Mouse (Mus musculus) stomach, embryonic 14.5 days (tissue): ENCODE data around the gene Krt86. TPM values are rescaled to one million over a fixed set of nuclear protein-coding genes. Genes with fewer than 3 reads are reported as not detected.

ENCODE experiments used
- ATAC-seq: fragments of 200-750 bp; cut with Nextera tagmentation; 2 replicates; pipeline ENCODE4 v1.8.0; 2017; ENCODE audit warnings: low read depth, moderate TSS enrichment; ENCODE audit not compliant: insufficient number of reproducible peaks, insufficient read depth, low FRiP score
- H3K27ac ChIP-seq: fragments of 300-500 bp; sonication (generic); 2 replicates; pipeline ENCODE4 v1.5.1; 2014; ENCODE audit warnings: mild to moderate bottlenecking, low read length, moderate library complexity, mixed read lengths
- H3K27me3 ChIP-seq: fragments of 300-500 bp; sonication (generic); 2 replicates; pipeline ENCODE4 v1.6.1; 2014; ENCODE audit warnings: low read length, control low read depth, mixed read lengths; ENCODE audit not compliant: control insufficient read depth, insufficient read depth
- H3K36me3 ChIP-seq: fragments of 300-500 bp; sonication (generic); 2 replicates; pipeline ENCODE4 v1.6.1; 2014; ENCODE audit warnings: mild to moderate bottlenecking, control low read depth, low read length, moderate library complexity, mixed read lengths; ENCODE audit not compliant: control insufficient read depth, insufficient read depth
- H3K4me1 ChIP-seq: fragments of 300-500 bp; sonication (generic); 2 replicates; pipeline ENCODE4 v1.6.1; 2014; ENCODE audit warnings: low read length, control low read depth, mixed read lengths; ENCODE audit not compliant: control insufficient read depth, insufficient read depth
- H3K4me2 ChIP-seq: fragments of 300-500 bp; sonication (generic); replicated peaks from 2 replicates; pipeline ENCODE4 v1.6.1; 2014; ENCODE audit warnings: low read depth, low read length, control low read depth
- H3K4me3 ChIP-seq: fragments of 300-500 bp; sonication (generic); 2 replicates; pipeline ENCODE4 v1.5.1; 2014; ENCODE audit warnings: low read depth, low read length, control low read depth
- H3K9ac ChIP-seq: fragments of 300-500 bp; sonication (generic); replicated peaks from 2 replicates; pipeline ENCODE4 v1.6.1; 2014; ENCODE audit warnings: low read depth, mild to moderate bottlenecking, control low read depth, low read length, moderate library complexity, mixed read lengths
- H3K9me3 ChIP-seq: fragments of 300-500 bp; sonication (generic); 2 replicates; pipeline ENCODE4 v1.6.1; 2016; ENCODE audit warnings: low read depth, low read length, control low read depth; ENCODE audit not compliant: control insufficient read depth
- WGBS: fragments of 180-500 bp; shearing (Covaris S2); extraction: QIAGEN DNeasy Blood & Tissue Kit; methylation state at CpG from one replicate; pipeline ENCODE4 v1.1.7; 2014; 5-methylcytosine and 5-hydroxymethylcytosine counted together
- polyA plus RNA-seq: library from polyadenylated mRNA; unstranded; fragments of >200 nt; fragmentation: Nextera tagmentation; extraction: Ambion mirVana; gene quantifications from 2 replicates; pipeline ENCODE4 v1.2.1, GENCODE M21; 2014

Krt86 gene
- polyA plus RNA-seq, 1 experiment from 2014 or later, result not detected

DNA sequence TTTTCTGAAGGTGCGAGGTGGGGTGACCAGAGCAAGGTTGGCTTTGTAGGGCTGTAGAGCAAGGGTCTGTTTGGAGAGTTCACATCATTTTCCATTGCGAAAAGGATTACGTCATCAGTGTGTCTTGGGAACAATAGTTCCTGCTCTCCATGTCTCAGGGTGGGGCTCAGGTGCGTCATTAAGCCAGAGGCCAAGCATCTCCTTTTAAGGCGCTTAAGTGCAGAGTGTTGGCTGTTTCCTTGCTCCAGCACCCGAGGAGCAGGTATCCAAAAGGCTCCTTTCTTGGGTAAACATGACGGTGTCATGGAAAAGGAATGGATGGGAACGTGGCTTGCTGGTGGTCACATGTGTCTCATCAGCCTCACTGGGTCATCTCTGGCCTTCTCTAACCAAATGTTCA lies 18.5 kb upstream of the Krt86 start:
- ATAC-seq, result no peak
- Histone ChIP-seq H3K4me1 (no peaks in the 10 kb centered on the region), H3K27ac (no peak overlapping the region), H3K4me3 (no peak overlapping the region), H3K4me2 (no peak overlapping the region), H3K36me3 (no peaks in the 10 kb centered on the region), H3K27me3 (no peaks in the 10 kb centered on the region), H3K9me3 (no peaks in the 10 kb centered on the region), H3K9ac (no peak overlapping the region)
- 76% methylated on average over 8 of the region's 8 CpGs for WGBS

DNA sequence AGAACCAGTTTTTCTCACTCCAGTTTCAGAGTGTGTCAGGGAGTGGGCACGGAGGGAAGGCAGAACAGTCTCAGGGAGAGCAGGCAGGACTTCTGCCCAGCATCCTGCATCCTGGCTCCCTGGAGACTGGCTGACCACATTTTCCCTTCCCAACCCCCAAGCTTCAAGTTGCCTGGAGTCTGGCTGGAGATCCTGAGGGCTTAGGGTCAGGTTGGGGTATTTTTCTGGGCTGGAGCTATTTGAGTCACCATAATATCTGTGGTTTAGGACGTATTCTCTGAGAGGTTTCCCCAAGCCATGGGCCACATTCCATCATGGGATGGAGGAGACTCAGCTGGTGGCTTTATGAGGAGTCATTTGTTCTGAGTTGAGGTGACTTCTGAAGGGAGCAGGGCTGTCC lies 18.0 kb upstream of the Krt86 start:
- Histone ChIP-seq H3K4me2 (no peak overlapping the region), H3K36me3 (no peaks in the 10 kb centered on the region), H3K27me3 (no peaks in the 10 kb centered on the region), H3K27ac (no peak overlapping the region), H3K4me1 (no peaks in the 10 kb centered on the region), H3K4me3 (no peak overlapping the region), H3K9ac (no peak overlapping the region), H3K9me3 (no peaks in the 10 kb centered on the region)
- ATAC-seq, result no peak
- WGBS, result 85% methylated on average over 2 of the region's 2 CpGs

GRCm38 (mm10) chr15:101455891-101456290 lies 17.4 kb upstream of the Krt86 start:
- H3K4me1 ChIP-seq, result no peaks in the 10 kb centered on the region
- no peak overlapping the region for H3K4me3 ChIP-seq
- 90% methylated on average over 6 of the region's 6 CpGs for WGBS
- H3K9me3 ChIP-seq, result no peaks in the 10 kb centered on the region
- H3K4me2 ChIP-seq, result no peak overlapping the region
- H3K36me3 ChIP-seq, result no peaks in the 10 kb centered on the region
- no peak overlapping the region for H3K27ac ChIP-seq
- no peak overlapping the region for H3K9ac ChIP-seq
- H3K27me3 ChIP-seq, result no peaks in the 10 kb centered on the region
- no peak for ATAC-seq

- no peak overlapping the region for H3K9ac ChIP-seq
- H3K4me3 ChIP-seq, result no peak overlapping the region
- H3K4me1 ChIP-seq, result no peaks in the 10 kb centered on the region
- no peaks in the 10 kb centered on the region for H3K27me3 ChIP-seq
- H3K27ac ChIP-seq, result no peak overlapping the region
- H3K36me3 ChIP-seq, result no peaks in the 10 kb centered on the region
- WGBS, result 55% methylated on average over 16 of the region's 16 CpGs
- no peaks in the 10 kb centered on the region for H3K9me3 ChIP-seq
- ATAC-seq, result no peak
- H3K4me2 ChIP-seq, result no peak overlapping the region
Observed at GRCm38 (mm10) chr15:101458361-101458930, 14.8 kb upstream of the Krt86 start.

DNA sequence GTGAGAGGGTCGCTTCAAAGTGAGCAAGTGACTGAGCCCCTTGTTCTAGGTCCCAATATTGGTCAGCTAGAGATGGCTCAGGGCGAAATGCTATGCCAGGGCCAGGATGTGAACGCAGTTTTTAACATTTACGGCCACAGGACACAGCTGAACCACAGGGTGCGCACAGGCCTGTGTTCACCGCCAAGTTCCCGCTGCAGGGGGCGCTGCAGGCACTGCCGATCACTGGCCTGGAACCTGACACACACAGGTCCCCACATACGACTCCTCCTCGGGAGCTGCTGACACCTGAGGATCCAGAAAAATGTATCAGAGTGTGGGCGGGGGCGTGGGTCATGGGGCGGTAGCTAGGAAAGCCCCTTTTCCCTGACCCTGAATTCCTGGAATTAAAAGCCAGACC lies 14.0 kb upstream of the Krt86 start:
- H3K4me3 ChIP-seq, result no peak overlapping the region
- no peak overlapping the region for H3K9ac ChIP-seq
- no peaks in the 10 kb centered on the region for H3K36me3 ChIP-seq
- no peak for ATAC-seq
- no peaks in the 10 kb centered on the region for H3K27me3 ChIP-seq
- H3K27ac ChIP-seq, result no peak overlapping the region
- 67% methylated on average over 14 of the region's 14 CpGs for WGBS
- no peak overlapping the region for H3K4me2 ChIP-seq
- no peaks in the 10 kb centered on the region for H3K9me3 ChIP-seq
- no peaks in the 10 kb centered on the region for H3K4me1 ChIP-seq

DNA sequence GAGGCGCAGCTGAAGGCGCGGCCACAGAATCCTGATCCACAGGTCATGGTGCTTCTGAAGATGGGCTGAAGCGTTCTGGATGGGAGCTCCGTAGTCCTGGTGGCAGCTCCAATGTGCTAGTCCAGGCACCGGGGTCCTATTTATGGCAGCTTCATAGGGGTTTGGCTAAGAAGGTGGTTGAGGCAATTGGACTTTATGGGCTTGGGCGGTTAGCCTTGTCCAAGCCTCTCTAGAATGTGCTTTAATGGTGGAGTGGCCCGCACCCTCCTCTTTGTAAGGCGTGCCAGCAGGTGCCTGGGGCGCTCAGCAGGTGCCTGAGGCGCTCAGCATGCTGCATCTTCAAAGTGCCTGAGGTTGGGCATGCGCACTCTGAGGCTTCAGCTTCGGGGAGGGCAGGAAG lies 9.6 kb upstream of the Krt86 start, which contains the start of gene Krt81:
Krt81 (minus strand) TSS at position 101 of the 400 bp plus-strand sequence.
- no peak within 1 kb of the TSS for H3K9ac ChIP-seq
- no peak within 1 kb of the TSS for H3K27ac ChIP-seq
- ATAC-seq, result no peak
- H3K4me2 ChIP-seq, result no peak within 1 kb of the TSS
- no peak within 1 kb of the TSS for H3K4me3 ChIP-seq
- H3K9me3 ChIP-seq, result no peaks in the 10 kb centered on the region
- no peaks in the 10 kb centered on the region for H3K36me3 ChIP-seq
- H3K27me3 ChIP-seq, result no peaks in the 10 kb centered on the region
- no peaks in the 10 kb centered on the region for H3K4me1 ChIP-seq
- WGBS, result 83% methylated on average over 13 of the region's 13 CpGs

GRCm38 (mm10) chr15:101469093-101469492 lies 4.2 kb upstream of the Krt86 start:
- 75% methylated on average over 4 of the region's 4 CpGs for WGBS
- ATAC-seq, result no peak
- Histone ChIP-seq H3K27me3 (no peaks in the 10 kb centered on the region), H3K4me1 (no peaks in the 10 kb centered on the region), H3K36me3 (no peaks in the 10 kb centered on the region), H3K9ac (no peak overlapping the region), H3K27ac (no peak overlapping the region), H3K4me3 (no peak overlapping the region), H3K4me2 (no peak overlapping the region), H3K9me3 (no peaks in the 10 kb centered on the region)

DNA sequence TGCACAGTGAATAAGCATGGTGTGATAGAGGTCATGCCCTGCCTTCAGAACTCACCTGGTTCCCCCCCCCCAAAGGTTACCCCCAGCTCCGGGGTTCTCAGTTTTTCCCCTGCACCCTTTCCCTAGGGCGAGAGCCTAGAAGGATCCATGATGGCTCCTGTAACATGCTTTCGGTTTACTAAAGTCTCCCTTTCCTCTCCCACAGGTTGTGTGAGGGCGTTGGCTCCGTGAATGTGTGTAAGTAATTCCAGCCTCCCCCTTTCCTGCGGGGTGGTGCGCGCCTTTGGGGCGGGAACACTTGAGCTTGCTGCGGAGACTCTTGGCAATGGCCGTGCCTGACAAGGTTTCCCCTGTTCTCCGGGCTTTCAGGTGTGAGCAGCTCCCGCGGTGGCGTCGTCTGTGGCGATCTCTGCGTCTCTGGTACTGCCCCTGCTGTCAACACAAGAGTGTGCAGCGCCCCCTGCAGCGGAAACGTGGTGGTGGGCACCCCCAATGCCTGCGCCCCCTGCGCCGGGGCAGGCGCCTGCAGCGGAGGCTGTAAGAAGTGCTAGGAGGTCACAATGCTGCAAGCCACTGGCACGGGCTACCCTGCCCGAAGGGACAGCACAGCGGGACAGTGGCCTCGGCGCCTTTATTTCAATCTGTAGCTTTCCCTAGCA lies 5.9 kb downstream of the Krt86 start:
- no peak for ATAC-seq
- no peaks in the 10 kb centered on the region for H3K9me3 ChIP-seq
- H3K4me1 ChIP-seq, result 0 out of 2 replicates have a peak, but pooled peaks cover 7% of the 10 kb centered on the region
- H3K27ac ChIP-seq, result no peak overlapping the region
- 7% methylated on average over 31 of the region's 31 CpGs for WGBS
- peak overlapping the region; percentile 13 for H3K4me3 ChIP-seq
- peak overlapping the region; percentile 40 for H3K4me2 ChIP-seq
- no peak overlapping the region for H3K9ac ChIP-seq
- H3K27me3 ChIP-seq, result no peaks in the 10 kb centered on the region
- H3K36me3 ChIP-seq, result no peaks in the 10 kb centered on the region

DNA sequence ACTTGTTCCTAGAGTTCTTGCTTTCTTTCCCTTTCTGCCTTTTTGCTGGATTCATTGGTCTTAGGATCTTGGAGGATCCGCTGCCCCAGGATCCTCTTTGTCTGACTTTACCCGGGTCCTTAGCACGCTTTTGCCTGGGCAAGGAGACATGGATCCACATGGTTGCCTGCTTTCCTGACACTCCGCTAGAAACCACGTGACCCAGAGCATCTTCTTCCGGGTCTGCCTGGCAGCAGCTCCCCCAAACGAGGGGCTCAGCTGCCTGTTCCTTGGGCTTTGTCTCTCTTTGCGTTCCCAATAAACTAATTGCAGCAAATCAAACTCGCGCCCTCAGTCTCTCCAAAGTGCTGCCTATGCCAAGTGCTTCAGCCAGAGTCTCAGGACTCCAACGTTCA lies 6.4 kb downstream of the Krt86 start:
- Histone ChIP-seq H3K9me3 (no peaks in the 10 kb centered on the region), H3K9ac (no peak overlapping the region), H3K4me2 (peak overlapping the region; percentile 40), H3K4me1 (0 out of 2 replicates have a peak, but pooled peaks cover 7% of the 10 kb centered on the region), H3K4me3 (peak overlapping the region; percentile 13), H3K27me3 (no peaks in the 10 kb centered on the region), H3K27ac (no peak overlapping the region), H3K36me3 (no peaks in the 10 kb centered on the region)
- ATAC-seq, result no peak
- 36% methylated on average over 11 of the region's 11 CpGs for WGBS
